Mouse (Mus musculus) CD4-positive, CD25-positive, alpha-beta regulatory T cell, adult 4 months (primary cell): Measurements from ENCODE around the gene Nipsnap1. TPM values are rescaled to one million over a fixed set of nuclear protein-coding genes. Genes with fewer than 3 reads are reported as not detected.
A peak's percentile ranks its signal among the peaks of the same experiment; 100 is the strongest.

ENCODE experiments used
- ATAC-seq: one replicate; pipeline ENCODE4 v1.8.0; 2017
- polyA plus RNA-seq, 2 experiments: library from polyadenylated mRNA; unstranded; fragments of 100-300 nt; shearing (Covaris generic); gene quantifications; one replicate each; pipeline ENCODE4 v1.2.1; 2017

Nipsnap1 gene
- polyA plus RNA-seq, 2 experiments from 2014 or later = 50.0 to 62.7 TPM

GRCm38 (mm10) chr11:4874551-4874950, 800 bp downstream of the Nipsnap1 start:
- ATAC-seq = no peak

GRCm38 (mm10) chr11:4881087-4881486, 7.3 kb downstream of the Nipsnap1 start:
- no peak for ATAC-seq

DNA sequence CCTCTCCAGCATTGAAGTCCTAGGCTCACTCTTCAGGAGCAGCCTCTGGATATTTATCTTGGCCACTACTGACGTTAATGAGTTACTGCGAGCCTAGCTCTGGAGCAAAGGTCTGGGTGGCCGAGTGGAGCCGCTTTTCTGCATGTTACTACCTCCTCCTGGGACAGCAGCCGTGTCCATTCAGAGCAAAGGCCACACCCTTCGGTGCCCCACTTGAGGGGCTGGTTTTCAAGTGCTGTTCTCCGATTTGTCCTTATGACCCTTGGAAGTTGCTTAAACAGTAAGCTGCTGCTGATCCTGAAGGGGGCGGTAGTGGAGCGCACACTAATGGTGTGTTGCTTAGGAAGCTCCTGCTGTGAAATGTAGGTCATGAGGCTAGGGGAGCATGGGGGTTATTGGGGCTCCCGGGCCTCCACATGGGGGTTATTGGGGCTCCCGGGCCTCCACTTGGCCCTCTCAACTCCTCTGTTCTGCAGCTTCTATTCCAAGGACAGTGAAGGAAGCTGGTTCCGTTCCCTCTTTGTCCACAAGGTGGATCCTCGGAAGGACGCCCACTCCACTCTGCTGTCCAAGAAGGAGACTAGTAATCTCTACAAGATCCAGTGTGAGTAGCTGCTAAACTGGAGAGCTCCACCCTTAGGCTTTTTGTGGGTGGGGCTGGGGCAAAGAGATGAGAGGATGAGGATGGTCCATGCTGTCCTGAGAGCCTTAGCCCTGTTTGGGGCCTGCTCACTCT, 9.3 kb downstream of the Nipsnap1 start:
- no peak for ATAC-seq

- peak; percentile 43 for ATAC-seq
Measured at GRCm38 (mm10) chr11:4885385-4885903, 11.7 kb downstream of the Nipsnap1 start.

GRCm38 (mm10) chr11:4886987-4887386, 13.2 kb downstream of the Nipsnap1 start:
- ATAC-seq = no peak

GRCm38 (mm10) chr11:4894848-4895816, 21.4 kb downstream of the Nipsnap1 start, which contains the start of gene Thoc5:
Thoc5 (plus strand) TSS chr11:4895320.
- ATAC-seq = peak; percentile 98

DNA sequence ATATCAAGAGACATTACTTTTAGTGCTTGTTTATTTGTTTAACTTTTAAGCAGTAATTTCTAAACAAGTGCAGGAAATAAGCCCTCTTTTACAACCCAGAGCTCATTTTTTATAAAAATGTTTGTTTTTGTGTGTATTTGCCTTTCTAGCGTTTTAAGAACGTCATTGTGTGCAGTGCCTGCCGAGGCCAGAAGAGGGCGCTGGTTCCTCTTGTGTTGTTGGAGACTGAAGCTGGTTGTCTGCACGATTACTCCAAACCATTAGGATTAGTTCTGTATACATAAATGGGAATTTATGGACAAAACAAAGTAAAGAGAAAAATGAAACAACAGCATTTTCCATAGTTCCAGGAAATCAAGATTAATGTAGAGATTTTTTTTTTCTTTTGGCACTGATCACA, 26.7 kb downstream of the Nipsnap1 start:
- no peak for ATAC-seq

- no peak for ATAC-seq
Measured at GRCm38 (mm10) chr11:4901956-4902355, 28.2 kb downstream of the Nipsnap1 start.

DNA sequence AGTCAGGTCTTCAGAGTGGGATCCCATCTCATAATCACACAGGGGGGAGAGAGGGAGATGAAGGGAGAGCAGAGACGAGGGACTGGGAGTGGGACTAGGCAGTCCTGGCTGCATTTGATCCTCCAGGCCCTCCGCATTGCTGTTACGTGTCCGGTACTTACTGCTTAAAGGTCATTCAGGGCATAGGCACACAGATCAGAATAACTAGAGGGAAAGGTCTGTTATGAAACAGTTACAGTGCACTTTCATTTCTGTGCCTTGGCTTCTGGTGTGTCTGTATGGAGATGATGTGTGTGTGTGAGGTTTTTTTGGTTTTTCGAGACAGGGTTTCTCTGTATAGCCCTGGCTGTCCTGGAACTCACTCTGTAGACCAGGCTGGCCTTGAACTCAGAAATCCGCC, 32.5 kb downstream of the Nipsnap1 start:
- ATAC-seq = no peak

DNA sequence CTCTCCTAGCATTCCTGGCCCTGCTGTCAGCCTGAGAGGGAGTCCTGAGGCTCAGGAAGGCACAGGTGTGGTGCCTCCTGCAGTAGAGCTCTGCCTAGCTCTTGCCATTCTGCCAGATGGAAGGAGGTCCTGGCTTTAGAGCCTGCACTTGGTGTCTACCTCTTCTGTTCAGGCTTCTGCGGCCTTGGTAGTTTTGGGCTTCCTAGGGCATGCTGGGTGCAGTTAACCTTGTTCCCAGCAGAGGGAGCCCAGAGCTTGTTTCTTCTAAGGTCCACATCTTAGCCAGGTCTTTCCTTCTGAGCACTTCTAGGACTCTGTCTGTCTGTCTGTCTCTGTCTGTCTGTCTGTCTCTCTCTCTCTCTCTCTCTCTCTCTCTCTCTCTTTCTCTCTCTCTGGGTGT, 42.3 kb downstream of the Nipsnap1 start:
- ATAC-seq = peak; percentile 64

- ATAC-seq = no peak
Measured at GRCm38 (mm10) chr11:4921281-4921680, 47.5 kb downstream of the Nipsnap1 start.

DNA sequence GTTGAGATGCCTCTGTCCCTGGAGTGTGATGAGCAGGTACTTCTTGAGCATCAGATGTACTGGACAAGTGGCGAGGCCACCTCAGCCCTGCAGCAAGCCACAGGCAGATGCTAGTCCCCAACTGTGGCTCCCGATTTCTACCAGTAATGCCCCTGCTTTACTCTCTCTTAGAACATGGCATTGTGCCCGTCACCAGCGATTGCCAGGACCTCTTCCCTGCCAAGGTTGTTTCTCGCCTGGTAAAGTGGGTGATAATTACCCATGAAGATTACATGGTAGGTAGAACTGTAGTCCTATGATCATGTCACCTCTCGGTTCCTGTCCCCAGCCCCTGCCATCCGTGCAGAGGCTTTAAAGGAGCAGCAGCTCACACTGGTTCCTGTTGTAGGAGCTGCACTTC, 48.0 kb downstream of the Nipsnap1 start:
- no peak for ATAC-seq

DNA sequence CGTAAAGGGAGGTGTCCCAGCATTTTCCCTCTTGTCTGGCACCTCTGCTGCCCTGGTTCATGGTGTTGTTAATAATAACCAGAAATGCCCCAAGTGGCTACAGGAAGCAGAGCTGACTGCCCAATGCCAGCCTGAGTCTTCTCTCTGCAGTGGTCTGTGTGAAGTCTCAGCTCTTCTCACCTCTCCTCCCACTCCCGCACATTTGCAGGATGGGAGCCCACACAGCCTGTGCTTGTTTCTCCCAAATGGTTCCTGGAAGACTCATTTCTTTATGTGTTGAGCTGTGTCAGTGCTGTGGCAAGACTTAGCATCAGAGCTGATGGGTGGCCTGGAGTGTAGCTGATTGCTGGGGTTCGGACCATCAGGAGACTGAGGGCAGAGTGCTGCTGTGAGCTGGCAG, 53.5 kb downstream of the Nipsnap1 start:
- no peak for ATAC-seq

- no peak for ATAC-seq
Measured at GRCm38 (mm10) chr11:4931009-4931601, 57.4 kb downstream of the Nipsnap1 start.

DNA sequence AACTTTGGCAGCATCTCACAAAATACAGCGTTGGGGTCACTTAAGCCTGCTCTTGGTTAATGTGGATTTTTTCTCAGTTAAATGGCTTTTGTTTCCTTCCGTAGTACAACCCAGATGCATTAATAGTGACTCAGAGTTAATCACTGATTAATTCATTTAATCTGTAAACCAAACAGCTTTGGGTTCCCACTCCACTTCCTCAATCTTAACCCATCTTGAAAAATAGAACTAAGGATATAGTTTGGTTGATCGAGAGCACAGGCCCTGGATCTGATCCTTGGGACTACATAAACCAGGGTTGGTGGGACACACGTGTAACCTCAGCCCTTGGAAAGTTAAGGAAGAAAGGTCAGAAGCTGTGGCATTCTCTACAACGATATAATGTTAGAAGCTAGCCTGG, 62.5 kb downstream of the Nipsnap1 start:
- no peak for ATAC-seq

Other genes starting within 250 kb of the Nipsnap1 start
- 10 to 100 TPM; 30.6 to 51.0 TPM for gene Ascc2, start 236.2 kb upstream of the Nipsnap1 start, polyA plus RNA-seq
- 100 to 1,000 TPM; 400 to 440 TPM for gene Uqcr10, start 169.6 kb upstream of the Nipsnap1 start, polyA plus RNA-seq
- 100 to 1,000 TPM; 133 to 152 TPM for gene Zmat5, start 169.3 kb upstream of the Nipsnap1 start, polyA plus RNA-seq
- under 1 TPM in 1 of 2 experiments, not detected in 1; 0.24 TPM for gene Cabp7, start 127.2 kb upstream of the Nipsnap1 start, polyA plus RNA-seq
- 10 to 100 TPM; 19.2 to 24.2 TPM for gene Nf2, start 24.4 kb upstream of the Nipsnap1 start, polyA plus RNA-seq
- gene Thoc5, start 21.4 kb downstream of the Nipsnap1 start, polyA plus RNA-seq = 10 to 100 TPM; 38.7 to 48.5 TPM
- 1 to 10 TPM; 6.6 to 6.9 TPM for gene Nefh, start 74.1 kb downstream of the Nipsnap1 start, polyA plus RNA-seq
- 10 to 100 TPM; 43.6 to 77.5 TPM for gene Ap1b1, start 112.9 kb downstream of the Nipsnap1 start, polyA plus RNA-seq
- gene Rasl10a, start 184.2 kb downstream of the Nipsnap1 start, polyA plus RNA-seq = not detected
- under 1 TPM; 0.35 to 0.71 TPM for gene Gas2l1, start 191.4 kb downstream of the Nipsnap1 start, polyA plus RNA-seq
- 1 to 10 TPM; 2.7 to 3.7 TPM for gene Rhbdd3, start 225.0 kb downstream of the Nipsnap1 start, polyA plus RNA-seq
- gene Ewsr1, start 225.3 kb downstream of the Nipsnap1 start, polyA plus RNA-seq = 100 to 1,000 TPM; 160 to 163 TPM